Mouse (Mus musculus) CH12.LX (cell line): Measurements from ENCODE around the gene Cdh23. TPM values are rescaled to one million over a fixed set of nuclear protein-coding genes. Genes with fewer than 3 reads are reported as not detected.

ENCODE experiments used
- DNase-seq: peaks from one replicate; pipeline ENCODE4 v3.0.0-alpha.2; 2013; ENCODE audit errors: extremely low read depth
- H3K27ac ChIP-seq: 2 replicates; pipeline ENCODE4 v1.5.1; 2012; ENCODE audit warnings: low read depth, mild to moderate bottlenecking, control low read depth, moderate library complexity; ENCODE audit not compliant: insufficient read depth
- H3K27me3 ChIP-seq: replicated peaks from 2 replicates; pipeline ENCODE3; 2012; ENCODE audit warnings: inconsistent platforms
- H3K36me3 ChIP-seq, 2 experiments: replicated peaks in 1 of 2; 2 replicates each; pipeline versions ENCODE3 to v1.6.1; 2012; ENCODE audit warnings: inconsistent platforms in 1 of 2, low read length in 1 of 2, mild to moderate bottlenecking in 1 of 2, mixed read lengths in 1 of 2, moderate library complexity in 1 of 2; ENCODE audit not compliant: control insufficient read depth in 1 of 2, insufficient read depth in 1 of 2
- H3K4me1 ChIP-seq, 2 experiments: 2 replicates each; pipeline ENCODE4 v1.6.1; 2012; ENCODE audit warnings: inconsistent platforms in 1 of 2, moderate library complexity in 1 of 2; ENCODE audit not compliant: insufficient read depth in 2 of 2, control insufficient read depth in 1 of 2
- H3K4me2 ChIP-seq: 2 replicates; pipeline ENCODE4 v1.6.1; 2012; ENCODE audit warnings: low read depth, mild to moderate bottlenecking, control low read depth; ENCODE audit not compliant: poor library complexity, insufficient read depth, severe bottlenecking
- H3K4me3 ChIP-seq, 3 experiments: fragments of 150-350 bp in 1 of 3; sonication (generic) in 1 of 3; replicated peaks in 1 of 3; 2 replicates each; pipeline versions ENCODE3 to v1.5.1; 2011 to 2012; ENCODE audit warnings: low read depth in 2 of 3, low read length in 2 of 3, mild to moderate bottlenecking in 2 of 3, moderate library complexity in 2 of 3, control low read depth in 1 of 3, improper control_type of control experiment in 1 of 3, inconsistent platforms in 1 of 3, mixed read lengths in 1 of 3; ENCODE audit not compliant: poor library complexity in 1 of 3
- H3K79me2 ChIP-seq: replicated peaks from 2 replicates; pipeline ENCODE4 v1.6.1; 2012; ENCODE audit warnings: mild to moderate bottlenecking, moderate library complexity; ENCODE audit not compliant: control insufficient read depth, poor library complexity, insufficient read depth, severe bottlenecking; ENCODE audit errors: extremely low read depth
- H3K9ac ChIP-seq: 2 replicates; pipeline ENCODE4 v1.6.1; 2012; ENCODE audit warnings: low read depth, mild to moderate bottlenecking, control low read depth, moderate library complexity; ENCODE audit not compliant: insufficient read depth
- H3K9me3 ChIP-seq: replicated peaks from 2 replicates; pipeline ENCODE3; 2012; ENCODE audit warnings: low read length, inconsistent platforms, mixed read lengths
- CHD1 ChIP-seq: IDR thresholded peaks from 2 replicates; pipeline ENCODE4 v1.6.1; 2012; ENCODE audit warnings: low read depth, low read length, improper control_type of control experiment, inconsistent platforms
- CHD2 ChIP-seq: IDR thresholded peaks from 2 replicates; pipeline ENCODE4 v1.6.1; 2011; ENCODE audit warnings: low read length, improper control_type of control experiment
- CTCF ChIP-seq, 2 experiments: IDR thresholded peaks in 1 of 2; conservative IDR thresholded peaks in 1 of 2; 2 replicates each; pipeline ENCODE4 v1.5.1; 2011 to 2012; ENCODE audit warnings: low read depth in 2 of 2, low read length in 2 of 2, improper control_type of control experiment in 1 of 2, inconsistent platforms in 1 of 2, mild to moderate bottlenecking in 1 of 2, moderate library complexity in 1 of 2
- E2F4 ChIP-seq: IDR thresholded peaks from 2 replicates; pipeline ENCODE4 v1.6.1; 2011; ENCODE audit warnings: low read depth, low read length, improper control_type of control experiment; ENCODE audit not compliant: insufficient replicate concordance
- ELF1 ChIP-seq: IDR thresholded peaks from 2 replicates; pipeline ENCODE4 v1.6.1; 2014; ENCODE audit warnings: low read depth, mild to moderate bottlenecking, inconsistent platforms, low read length, improper control_type of control experiment
- ETS1 ChIP-seq: conservative IDR thresholded peaks from 2 replicates; pipeline ENCODE4 v1.6.1; 2012; ENCODE audit warnings: low read depth, mild to moderate bottlenecking, inconsistent platforms, low read length, improper control_type of control experiment, moderate library complexity
- GABPA ChIP-seq: IDR thresholded peaks from 2 replicates; pipeline ENCODE4 v1.6.1; 2012; ENCODE audit warnings: low read depth, low read length, improper control_type of control experiment, inconsistent platforms; ENCODE audit not compliant: insufficient replicate concordance
- HCFC1 ChIP-seq: IDR thresholded peaks from 2 replicates; pipeline ENCODE4 v1.6.1; 2012; ENCODE audit warnings: low read depth, mild to moderate bottlenecking, inconsistent platforms, low read length, improper control_type of control experiment
- JUN ChIP-seq: IDR thresholded peaks from 2 replicates; pipeline ENCODE4 v1.6.1; 2011; ENCODE audit warnings: low read depth, mild to moderate bottlenecking, low read length, improper control_type of control experiment, moderate library complexity; ENCODE audit not compliant: insufficient read depth
- JUND ChIP-seq: conservative IDR thresholded peaks from 2 replicates; pipeline ENCODE4 v1.6.1; 2011; ENCODE audit warnings: low read depth, low read length, improper control_type of control experiment
- MAX ChIP-seq: IDR thresholded peaks from 2 replicates; pipeline ENCODE4 v1.6.1; 2011; ENCODE audit warnings: low read length, improper control_type of control experiment
- MEF2A ChIP-seq: IDR thresholded peaks from 2 replicates; pipeline ENCODE4 v1.6.1; 2014; ENCODE audit warnings: low read depth, mild to moderate bottlenecking, inconsistent platforms, low read length, improper control_type of control experiment, borderline replicate concordance
- MXI1 ChIP-seq: IDR thresholded peaks from 2 replicates; pipeline ENCODE4 v1.6.1; 2011; ENCODE audit warnings: mild to moderate bottlenecking, low read depth, low read length, improper control_type of control experiment
- MYC ChIP-seq: IDR thresholded peaks from 2 replicates; pipeline ENCODE4 v1.6.1; 2011; ENCODE audit warnings: low read depth, mild to moderate bottlenecking, improper control_type of control experiment, low read length
- NELFE ChIP-seq: IDR thresholded peaks from 2 replicates; pipeline ENCODE4 v1.6.1; 2011; ENCODE audit warnings: low read depth, low read length, improper control_type of control experiment
- POLR2A ChIP-seq: IDR thresholded peaks from 2 replicates; pipeline ENCODE4 v1.6.1; 2011; ENCODE audit warnings: low read depth, mild to moderate bottlenecking, improper control_type of control experiment, low read length
- RAD21 ChIP-seq: IDR thresholded peaks from 2 replicates; pipeline ENCODE4 v1.6.1; 2011; ENCODE audit warnings: low read depth, mild to moderate bottlenecking, low read length, improper control_type of control experiment, moderate library complexity
- SIN3A ChIP-seq: IDR thresholded peaks from 2 replicates; pipeline ENCODE4 v1.6.1; 2012; ENCODE audit warnings: low read length, improper control_type of control experiment, inconsistent platforms
- SMC3 ChIP-seq: IDR thresholded peaks from 2 replicates; pipeline ENCODE4 v1.6.1; 2011; ENCODE audit warnings: low read depth, low read length, improper control_type of control experiment
- TCF12 ChIP-seq: IDR thresholded peaks from 2 replicates; pipeline ENCODE4 v1.6.1; 2014; ENCODE audit warnings: low read depth, mild to moderate bottlenecking, inconsistent platforms, low read length, improper control_type of control experiment
- USF1 ChIP-seq: IDR thresholded peaks from 2 replicates; pipeline ENCODE4 v1.6.1; 2014; ENCODE audit warnings: low read depth, mild to moderate bottlenecking, inconsistent platforms, low read length, improper control_type of control experiment
- USF2 ChIP-seq: conservative IDR thresholded peaks from 2 replicates; pipeline ENCODE4 v1.6.1; 2011; ENCODE audit warnings: low read depth, low read length, improper control_type of control experiment
- ZC3H11A ChIP-seq: IDR thresholded peaks from 2 replicates; pipeline ENCODE4 v1.6.1; 2012; ENCODE audit warnings: low read depth, mild to moderate bottlenecking, inconsistent platforms, low read length, improper control_type of control experiment
- dilution Hi-C: fragments of 300-500 bp; cut with MboI; formaldehyde crosslinking; loops from 2 replicates; pipeline ENCODE4 v1.14.3; 2020; ENCODE audit warnings: low sequenced_read_pairs; ENCODE audit not compliant: extremely low pct_unique_long_range_greater_than_20kb, extremely low pct_ligation_motif_present
- in situ Hi-C: fragments of 300-500 bp; cut with MboI; formaldehyde crosslinking; loops from 3 replicates; pipeline ENCODE4 v1.14.3; 2019; ENCODE audit warnings: low sequenced_read_pairs, low pct_ligation_motif_present, low pct_unique_long_range_greater_than_20kb, mixed read lengths
- polyA plus RNA-seq: library from polyadenylated mRNA; unstranded; fragments of >175 nt; gene quantifications from 2 replicates; pipeline ENCODE4 v1.2.1, GENCODE M21; 2012; ENCODE audit warnings: low read depth; ENCODE audit not compliant: insufficient read length
- total RNA-seq, 2 experiments: library from RNA; depleted of rRNA; stranded (reverse); fragments of 300-350 nt in 1 of 2; fragments of >200 nt in 1 of 2; gene quantifications; 2 replicates each; pipeline ENCODE4 v1.2.3; 2012 to 2014

Cdh23 gene
- total and polyA plus RNA-seq, 3 experiments, result 0.20 to 0.73 (median 0.30) TPM

- no peak overlapping the region for H3K27ac ChIP-seq
- H3K79me2 ChIP-seq, result no peaks in the 10 kb centered on the region
- H3K9ac ChIP-seq, result no peak overlapping the region
- no peak for DNase-seq
- TF ChIP-seq MAX, result no peak
- TF ChIP-seq MYC, result no peak
- TF ChIP-seq USF2, result no peak
- TF ChIP-seq E2F4, result no peak
- no peak for TF ChIP-seq CHD2
- TF ChIP-seq SIN3A, result no peak
- TF ChIP-seq GABPA, result no peak
- TF ChIP-seq JUND, result no peak
- no peak for TF ChIP-seq HCFC1
- no peak for TF ChIP-seq ETS1
- no peak for TF ChIP-seq TCF12
- no peak for TF ChIP-seq MEF2A
- no peak for TF ChIP-seq NELFE
- TF ChIP-seq USF1, result no peak
- TF ChIP-seq POLR2A, result no peak
- no peak for TF ChIP-seq MXI1
- TF ChIP-seq ELF1, result no peak
- no peak for TF ChIP-seq CHD1
- no peak for TF ChIP-seq JUN
- TF ChIP-seq, all 38 proteins: peak for 0
- in situ Hi-C loops, result loop anchor here (10.0 kb wide), 1 partner anchor 82 kb away; no protein-coding TSS in a partner anchor
- dilution Hi-C loops, result no loop called here
- Histone ChIP-seq H3K36me3 (no peaks in the 10 kb centered on the region), H3K4me2 (no peak overlapping the region), H3K4me1 (peaks cover 0 to 3% of the 10 kb centered on the region in 2 experiments; a peak in 2 of 4 replicates), H3K4me3 (no peak overlapping the region), H3K9me3 (no peaks in the 10 kb centered on the region), H3K27me3 (peaks cover 51% of the 10 kb centered on the region)
Observed at GRCm38 (mm10) chr10:60532502-60532901, 163.8 kb downstream of the Cdh23 start.

- Histone ChIP-seq H3K4me1 (peaks cover 0 to 3% of the 10 kb centered on the region in 2 experiments; a peak in 2 of 4 replicates), H3K27me3 (peaks cover 49% of the 10 kb centered on the region), H3K36me3 (no peaks in the 10 kb centered on the region), H3K79me2 (no peaks in the 10 kb centered on the region), H3K9me3 (no peaks in the 10 kb centered on the region), H3K9ac (no peak overlapping the region), H3K27ac (no peak overlapping the region), H3K4me3 (no peak overlapping the region), H3K4me2 (no peak overlapping the region)
- DNase-seq, result peak; percentile 58
- TF ChIP-seq ZC3H11A (peak; percentile 32), RAD21 (peak; percentile 74), USF1 (no peak), E2F4 (no peak), GABPA (no peak), SMC3 (peak; percentile 89), CTCF (conservative IDR thresholded peaks at IDR 0.05 in 1 of 2, IDR thresholded peaks at IDR 0.05 in 1 of 2; ENCODE audit: low read depth in 2 of 2, low read length in 2 of 2) (peak; percentile 60 to 83), ELF1 (peak; percentile 54; the same call in 1 of the 2 replicates), TCF12 (no peak), JUND (no peak), POLR2A (no peak)
- dilution Hi-C loops (no loop called here), in situ Hi-C loops (loop anchor here (10.0 kb wide), 1 partner anchor 83 kb away; no protein-coding TSS in a partner anchor)
Observed at GRCm38 (mm10) chr10:60531349-60531748, 164.9 kb downstream of the Cdh23 start.
